Mouse (Mus musculus) heart, postnatal 0 days (tissue): ENCODE measurements at regions not wholly inside any gene's neighbourhood (a gene's known extent, or its start where the extent isn't known, plus 50 kb on each side); places are given as distances from the start of the nearest gene placed in this dataset.

Experiments used
- CTCF ChIP-seq: IDR thresholded peaks from 2 replicates; pipeline ENCODE4 v1.5.1; 2016; ENCODE audit warnings: antibody characterized with exemption, control low read depth, low read depth
- EP300 ChIP-seq: IDR thresholded peaks from 2 replicates; pipeline ENCODE4 v1.6.1; 2016; ENCODE audit warnings: antibody characterized with exemption, low read depth

DNA sequence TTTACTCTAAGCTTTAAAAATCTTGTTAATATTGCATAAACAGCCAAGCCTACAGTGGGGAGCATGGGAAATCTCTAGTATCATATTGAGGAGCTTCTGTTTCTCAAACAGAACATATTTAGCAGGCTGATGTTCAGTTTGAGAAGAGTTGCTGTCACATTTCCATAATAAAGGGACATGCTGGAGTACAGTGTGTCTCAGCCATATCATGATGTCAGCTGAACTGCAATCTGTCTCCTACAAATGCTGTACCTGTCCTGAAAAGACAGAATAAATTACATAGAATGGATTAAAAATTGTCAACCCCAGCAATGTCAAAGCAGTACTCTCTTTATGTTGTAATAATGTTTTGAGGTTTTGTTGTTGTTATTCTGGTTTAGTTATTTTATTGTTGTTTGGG, 179.7 kb upstream of the Oprm1 start:
- TF ChIP-seq CTCF = no peak
- TF ChIP-seq EP300 = no peak
